Mouse (Mus musculus): ENCODE measurements around the gene Macrod1.

- TF ChIP-seq CTCF (IDR thresholded peaks at IDR 0.05) (no peak), EP300 (IDR thresholded peaks at IDR 0.05) (no peak)
These were observed 80.3 kb downstream of the Macrod1 start for GRCm38 (mm10) chr19:7136714-7137498.

Measured in lung, postnatal 0 days (tissue).